Mouse (Mus musculus): Measurements from ENCODE around the gene Agmat. TPM values are rescaled to one million over a fixed set of nuclear protein-coding genes. Genes with fewer than 3 reads are reported as not detected.

The Agmat gene
- polyA plus RNA-seq, 1 experiment from 2014 or later, result not detected

DNA sequence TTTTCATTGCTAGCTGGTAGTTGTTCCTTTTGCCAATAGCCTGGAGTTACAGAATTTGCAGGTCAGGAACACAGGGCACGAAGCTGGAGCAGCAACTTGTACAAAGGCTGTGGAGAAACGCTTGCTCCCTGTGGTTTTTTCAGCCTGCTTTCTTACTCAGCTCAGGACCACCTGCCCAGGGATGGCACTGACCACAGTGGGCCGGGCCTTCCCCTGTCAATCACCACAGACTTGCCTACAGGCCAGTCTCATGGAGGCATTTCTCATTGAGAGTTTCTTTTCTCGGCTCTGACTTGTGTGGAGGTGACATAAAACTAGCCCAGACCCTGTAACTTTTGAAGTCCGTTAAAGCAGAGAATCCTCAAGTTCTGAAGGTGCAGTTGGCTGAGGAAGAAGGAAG, 51.1 kb downstream of the Agmat start:
- H3K4me3 ChIP-seq (ENCODE audit: low read depth, low read length), result no peak overlapping the region
- no peaks in the 10 kb centered on the region for H3K36me3 ChIP-seq (ENCODE audit: control insufficient read depth, insufficient read depth, low read length)
- no peaks in the 10 kb centered on the region for H3K27me3 ChIP-seq (ENCODE audit: control insufficient read depth, insufficient read depth, low read length)
- 94% methylated on average over 5 of the region's 5 CpGs for WGBS
- DNase-seq (ENCODE audit: low spot score) (no peak), ATAC-seq (replicated peaks; ENCODE audit: low FRiP score) (no peak)
- no peak overlapping the region for H3K4me2 ChIP-seq (ENCODE audit: low read depth, low read length, severe bottlenecking)
- H3K9me3 ChIP-seq (ENCODE audit: control insufficient read depth, low read length), result no peaks in the 10 kb centered on the region
- H3K9ac ChIP-seq (ENCODE audit: low read length), result no peak overlapping the region
- 0 out of 2 replicates have a peak, but pooled peaks cover 4% of the 10 kb centered on the region for H3K4me1 ChIP-seq (replicated peaks; ENCODE audit: control insufficient read depth, insufficient read depth, low read length)
- no peak overlapping the region for H3K27ac ChIP-seq (ENCODE audit: low read depth, low read length)

DNA sequence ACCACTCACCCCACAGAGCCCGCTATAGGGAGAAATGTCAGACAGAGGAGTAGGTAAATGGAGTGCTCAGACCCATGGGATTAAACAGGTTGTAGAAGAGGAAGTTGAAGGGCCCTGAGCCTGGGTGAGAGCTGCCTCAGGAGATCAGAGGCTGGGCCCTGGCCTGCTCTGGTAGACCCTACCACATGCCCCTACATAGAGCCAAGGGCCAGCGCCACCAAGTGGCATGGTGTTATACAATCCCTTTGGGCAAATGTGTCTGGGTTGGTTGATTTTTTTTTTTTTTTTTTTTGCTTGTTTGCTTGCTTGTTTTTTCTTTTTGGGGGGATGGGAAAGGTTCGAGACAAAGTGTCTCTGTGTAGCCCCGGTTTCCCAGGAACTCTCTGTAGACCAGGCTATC, 57.6 kb downstream of the Agmat start:
- Histone ChIP-seq H3K4me3 (ENCODE audit: low read depth, low read length) (no peak overlapping the region), H3K9me3 (ENCODE audit: control insufficient read depth, low read length) (no peaks in the 10 kb centered on the region), H3K4me2 (ENCODE audit: low read depth, low read length, severe bottlenecking) (no peak overlapping the region), H3K4me1 (replicated peaks; ENCODE audit: control insufficient read depth, insufficient read depth, low read length) (no peaks in the 10 kb centered on the region), H3K27ac (ENCODE audit: low read depth, low read length) (no peak overlapping the region), H3K36me3 (ENCODE audit: control insufficient read depth, insufficient read depth, low read length) (no peaks in the 10 kb centered on the region; the same call in 1 of the 2 replicates), H3K27me3 (ENCODE audit: control insufficient read depth, insufficient read depth, low read length) (no peaks in the 10 kb centered on the region), H3K9ac (ENCODE audit: low read length) (no peak overlapping the region)
- DNase-seq (ENCODE audit: low spot score), result no peak
- WGBS, result 90% methylated on average over 4 of the region's 4 CpGs
- ATAC-seq (replicated peaks; ENCODE audit: low FRiP score), result no peak

DNA sequence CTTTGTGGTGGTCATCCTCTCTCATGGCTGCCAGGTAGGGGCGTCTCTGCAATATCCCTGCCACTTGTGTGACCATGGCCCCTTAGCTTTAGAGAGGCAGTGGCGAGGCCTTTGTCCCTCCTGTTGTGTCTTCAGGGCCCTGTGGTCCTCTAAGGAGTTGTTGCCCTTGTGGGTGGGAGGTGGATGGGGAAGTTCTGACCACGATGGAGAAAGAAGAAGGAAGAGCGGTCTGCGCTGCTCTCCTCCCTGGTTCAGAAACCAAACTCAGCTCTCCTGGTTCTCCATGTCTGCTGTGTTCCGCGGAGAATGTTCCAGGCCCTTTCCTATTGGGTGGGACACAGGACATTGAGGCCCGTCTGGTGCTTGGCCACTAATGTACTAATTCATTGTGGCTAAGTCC, 59.4 kb downstream of the Agmat start:
- Histone ChIP-seq H3K9ac (ENCODE audit: low read length) (no peak overlapping the region), H3K27ac (ENCODE audit: low read depth, low read length) (no peak overlapping the region), H3K27me3 (ENCODE audit: control insufficient read depth, insufficient read depth, low read length) (no peaks in the 10 kb centered on the region), H3K36me3 (ENCODE audit: control insufficient read depth, insufficient read depth, low read length) (no peaks in the 10 kb centered on the region; the same call in 1 of the 2 replicates), H3K4me1 (replicated peaks; ENCODE audit: control insufficient read depth, insufficient read depth, low read length) (no peaks in the 10 kb centered on the region), H3K4me3 (ENCODE audit: low read depth, low read length) (no peak overlapping the region), H3K9me3 (ENCODE audit: control insufficient read depth, low read length) (no peaks in the 10 kb centered on the region), H3K4me2 (ENCODE audit: low read depth, low read length, severe bottlenecking) (no peak overlapping the region)
- WGBS, result 96% methylated on average over 8 of the region's 8 CpGs
- ATAC-seq (replicated peaks; ENCODE audit: low FRiP score) (no peak), DNase-seq (ENCODE audit: low spot score) (no peak)

Other genes starting within 250 kb of the Agmat start
- 17.1 and 19.2 TPM in 2 replicates for gene Spen, start 208.1 kb upstream of the Agmat start, polyA plus RNA-seq (2014; fragmentation: Nextera tagmentation; extraction: Ambion mirVana)
- 21.4 and 24.8 TPM in 2 replicates for gene Fblim1, start 140.6 kb upstream of the Agmat start, polyA plus RNA-seq (2014; fragmentation: Nextera tagmentation; extraction: Ambion mirVana)
- gene Tmem82, start 128.0 kb upstream of the Agmat start, polyA plus RNA-seq (2014; fragmentation: Nextera tagmentation; extraction: Ambion mirVana), result 0.28 TPM in 1 of 2 replicates, not detected in the other
- gene Slc25a34, start 122.9 kb upstream of the Agmat start, polyA plus RNA-seq (2014; fragmentation: Nextera tagmentation; extraction: Ambion mirVana), result 0.13 TPM in 1 of 2 replicates, not detected in the other
- gene Plekhm2, start 81.8 kb upstream of the Agmat start, polyA plus RNA-seq (2014; fragmentation: Nextera tagmentation; extraction: Ambion mirVana), result 4.2 and 4.6 TPM in 2 replicates
- gene Rsc1a1, start 61.1 kb upstream of the Agmat start, polyA plus RNA-seq (2014; fragmentation: Nextera tagmentation; extraction: Ambion mirVana), result 2.4 TPM in 1 of 2 replicates, not detected in the other
- gene Ddi2, start 23.3 kb upstream of the Agmat start, polyA plus RNA-seq (2014; fragmentation: Nextera tagmentation; extraction: Ambion mirVana), result 22.6 and 24.2 TPM in 2 replicates
- 4.2 and 4.3 TPM in 2 replicates for gene Dnajc16, start 44.3 kb downstream of the Agmat start, polyA plus RNA-seq (2014; fragmentation: Nextera tagmentation; extraction: Ambion mirVana)
- 20.4 and 21.2 TPM in 2 replicates for gene Casp9, start 46.9 kb downstream of the Agmat start, polyA plus RNA-seq (2014; fragmentation: Nextera tagmentation; extraction: Ambion mirVana)
- not detected in 2 replicates for gene Cela2a, start 79.5 kb downstream of the Agmat start, polyA plus RNA-seq (2014; fragmentation: Nextera tagmentation; extraction: Ambion mirVana)
- not detected in 2 replicates for gene Ctrc, start 99.7 kb downstream of the Agmat start, polyA plus RNA-seq (2014; fragmentation: Nextera tagmentation; extraction: Ambion mirVana)
- 43.4 and 45.3 TPM in 2 replicates for gene Efhd2, start 128.2 kb downstream of the Agmat start, polyA plus RNA-seq (2014; fragmentation: Nextera tagmentation; extraction: Ambion mirVana)